Mouse (Mus musculus): ENCODE data around the gene Gm44973. TPM values are rescaled to one million over a fixed set of nuclear protein-coding genes. Genes with fewer than 3 reads are reported as not detected.
"Not testable (repeated sequence)": the region's sequence is repeated elsewhere in the genome, so short reads cannot be mapped to it uniquely, and the experiment has no call there.

The Gm44973 gene
- polyA plus RNA-seq, 1 experiment: not detected

DNA sequence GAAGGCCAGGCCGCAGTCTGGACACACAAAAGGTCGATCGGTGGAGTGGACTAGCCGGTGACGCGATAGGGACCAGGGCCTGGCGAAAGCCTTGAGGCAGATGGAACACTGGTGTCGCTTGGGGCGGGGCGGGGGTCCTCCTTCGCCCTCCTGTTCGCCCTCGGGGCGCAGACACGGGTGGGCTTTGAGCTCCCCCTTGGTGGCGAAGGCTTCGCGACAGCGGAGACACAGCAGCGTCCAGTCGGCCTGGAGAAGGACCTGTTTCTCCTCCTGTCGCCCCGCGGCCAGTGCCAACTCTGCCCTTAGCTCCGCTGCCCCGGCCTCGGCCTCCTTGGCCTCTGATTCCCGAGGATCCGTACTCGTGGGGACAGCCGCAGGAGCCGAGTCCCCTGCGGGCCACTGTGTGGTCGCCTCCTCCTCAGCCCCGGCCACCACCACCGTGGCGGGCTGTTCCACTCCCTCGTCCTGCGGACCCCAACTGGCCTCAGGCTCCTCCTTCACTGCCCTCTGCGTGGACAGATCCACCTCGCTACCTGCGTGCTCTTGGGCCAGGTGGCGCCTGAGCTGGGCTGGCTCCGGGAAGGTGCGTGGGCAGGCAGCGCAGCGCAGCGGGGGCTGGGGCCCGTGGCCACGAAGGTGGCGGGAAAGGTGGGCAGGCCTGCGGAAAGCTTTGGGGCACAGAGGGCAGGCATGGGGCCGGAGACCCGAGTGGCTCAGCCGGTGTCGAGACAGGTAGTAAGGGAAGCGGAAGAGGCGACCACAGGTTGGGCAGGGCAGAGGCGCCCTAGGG, 21.1 kb upstream of the Gm44973 start:
- H3K4me3 ChIP-seq (replicated peaks; ENCODE audit: extremely low read depth, low read depth, low read length): no peak overlapping the region
- H3K4me1 ChIP-seq (ENCODE audit: control insufficient read depth, insufficient read depth, low read length): 0 out of 2 replicates have a peak, but pooled peaks cover 6% of the 10 kb centered on the region
- DNase-seq: no peak
- TF ChIP-seq CTCF (IDR thresholded peaks at IDR 0.05; ENCODE audit: insufficient read depth, low read length) (no peak), POLR2A (IDR thresholded peaks at IDR 0.05; ENCODE audit: borderline replicate concordance, extremely low read depth, low read depth, low read length) (no peak)
- WGBS: 72% methylated on average over 59 of the region's 59 CpGs

DNA sequence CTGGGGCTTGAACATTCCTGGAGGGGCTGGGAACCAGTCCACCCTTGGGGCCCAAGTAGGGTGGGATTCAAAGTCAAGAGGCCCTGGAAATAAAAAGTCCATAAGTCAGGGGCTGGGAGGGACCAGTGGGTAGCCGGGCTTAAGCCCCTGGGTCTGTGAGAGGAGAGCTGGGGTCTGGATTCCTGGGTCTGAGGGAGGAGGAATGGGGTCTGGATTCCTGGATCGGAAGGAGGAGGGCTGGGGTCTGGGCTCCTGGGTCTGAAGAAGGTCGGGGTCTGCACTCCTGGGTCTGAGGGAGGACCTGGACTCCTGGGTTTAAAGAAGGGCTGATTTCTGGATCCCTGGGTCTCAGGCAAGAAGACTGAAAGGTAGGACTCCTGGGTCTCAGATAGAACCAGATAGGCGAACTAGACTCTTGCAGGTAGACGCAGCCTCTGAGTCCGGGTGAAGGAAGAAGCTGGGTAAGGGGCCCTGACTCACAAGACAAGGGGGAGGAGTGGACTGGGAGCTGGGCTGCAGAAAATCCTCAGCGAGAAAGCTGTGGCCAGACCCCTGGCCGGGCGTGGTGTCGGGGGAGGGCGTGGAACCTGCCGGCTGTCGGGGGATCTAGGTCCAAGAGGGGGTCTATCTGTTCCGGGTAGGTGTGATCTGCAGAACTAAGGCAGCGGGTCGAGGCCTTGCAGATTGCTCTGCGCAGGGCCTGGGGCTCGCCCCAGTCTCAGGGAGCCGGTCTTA, 19.9 kb upstream of the Gm44973 start:
- DNase-seq: no peak
- TF ChIP-seq CTCF (IDR thresholded peaks at IDR 0.05; ENCODE audit: insufficient read depth, low read length) (no peak), POLR2A (IDR thresholded peaks at IDR 0.05; ENCODE audit: borderline replicate concordance, extremely low read depth, low read depth, low read length) (no peak)
- 7% methylated on average over 19 of the region's 19 CpGs for WGBS

DNA sequence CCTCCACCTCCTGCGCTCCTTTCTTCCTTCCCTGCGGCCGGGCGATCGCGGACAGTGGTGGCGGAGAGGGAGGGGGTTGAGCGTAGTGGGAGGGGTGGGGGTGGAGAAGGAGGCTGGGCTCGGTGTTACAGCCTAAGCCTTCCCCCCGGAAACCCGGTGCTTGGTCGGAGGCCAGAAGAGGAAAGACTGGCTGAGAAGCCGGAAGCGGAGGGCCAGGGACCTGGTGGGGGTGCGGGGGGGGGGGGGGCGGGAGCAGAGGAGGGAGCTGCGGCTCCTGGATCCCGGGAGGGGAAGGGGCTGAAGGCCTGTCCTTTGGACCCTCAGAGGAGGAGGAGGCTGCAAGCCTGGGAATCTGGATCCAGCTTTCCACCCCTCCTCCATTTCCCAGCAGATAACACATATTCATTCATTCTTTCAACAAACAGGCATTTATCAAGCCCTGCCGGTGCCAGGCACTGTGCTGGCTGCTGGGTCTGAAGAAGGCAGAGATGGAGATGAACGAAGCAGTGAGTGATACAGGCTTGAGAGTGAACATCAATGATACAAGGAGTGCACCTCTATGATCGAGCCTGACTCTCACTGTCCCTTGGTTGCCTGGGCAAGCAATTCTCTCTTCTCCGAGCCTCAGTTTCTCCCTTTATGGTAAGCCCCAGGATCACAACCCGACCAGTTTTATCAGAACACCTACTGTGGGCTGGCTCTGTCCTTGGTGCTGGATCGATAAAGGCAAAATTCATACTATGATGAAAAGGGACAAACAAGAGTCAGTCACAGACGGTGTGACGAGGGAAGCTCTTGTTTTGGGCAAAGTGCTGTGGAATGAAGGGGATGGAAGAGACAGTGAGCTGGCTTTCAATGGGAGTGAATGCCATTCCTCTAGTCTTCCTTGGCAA, 19.0 kb upstream of the Gm44973 start, which contains the start of gene Zfp579:
Gene Zfp579 (minus strand): TSS at position 156 of the 893 bp plus-strand sequence.
- TF ChIP-seq CTCF (IDR thresholded peaks at IDR 0.05; ENCODE audit: insufficient read depth, low read length) (no peak), POLR2A (IDR thresholded peaks at IDR 0.05; ENCODE audit: borderline replicate concordance, extremely low read depth, low read depth, low read length) (peak; percentile 44; the same call in 1 of the 2 replicates)
- 4% methylated on average over 18 of the region's 26 CpGs for WGBS
- peak; percentile 91 for DNase-seq
- Histone ChIP-seq H3K4me3 (replicated peaks; ENCODE audit: extremely low read depth, low read depth, low read length) (peak within 1 kb of the TSS; percentile 82), H3K4me1 (ENCODE audit: control insufficient read depth, insufficient read depth, low read length) (0 out of 2 replicates have a peak, but pooled peaks cover 6% of the 10 kb centered on the region)

More for the DNA sequence above, 19.9 kb upstream of the Gm44973 start:
- Histone ChIP-seq H3K4me1 (ENCODE audit: control insufficient read depth, insufficient read depth, low read length) (0 out of 2 replicates have a peak, but pooled peaks cover 6% of the 10 kb centered on the region), H3K4me3 (replicated peaks; ENCODE audit: extremely low read depth, low read depth, low read length) (peak overlapping the region; percentile 82)

DNA sequence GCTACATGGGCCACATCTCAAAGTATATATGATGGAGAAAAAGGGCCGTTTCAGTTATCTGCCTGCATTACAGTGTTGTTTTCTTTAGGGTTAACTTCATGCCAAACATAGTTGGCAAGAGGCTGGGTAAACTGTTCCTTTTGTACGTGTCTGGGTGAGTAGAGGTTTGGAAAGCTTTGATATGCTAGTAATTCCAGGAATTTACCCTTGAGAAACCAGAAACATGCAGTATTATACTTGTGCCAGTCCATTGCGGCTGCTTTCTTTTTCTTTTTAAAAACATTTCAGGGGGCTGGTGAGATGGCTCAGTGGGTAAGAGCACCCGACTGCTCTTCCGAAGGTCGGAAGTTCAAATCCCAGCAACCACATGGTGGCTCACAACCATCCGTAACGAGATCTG, 18.4 kb upstream of the Gm44973 start:
- WGBS: 35% methylated on average over 8 of the region's 8 CpGs
- 0 out of 2 replicates have a peak, but pooled peaks cover 6% of the 10 kb centered on the region for H3K4me1 ChIP-seq (ENCODE audit: control insufficient read depth, insufficient read depth, low read length)
- TF ChIP-seq CTCF (IDR thresholded peaks at IDR 0.05; ENCODE audit: insufficient read depth, low read length) (no peak), POLR2A (IDR thresholded peaks at IDR 0.05; ENCODE audit: borderline replicate concordance, extremely low read depth, low read depth, low read length) (no peak)
- H3K4me3 ChIP-seq (replicated peaks; ENCODE audit: extremely low read depth, low read depth, low read length): no peak overlapping the region
- DNase-seq: no peak

DNA sequence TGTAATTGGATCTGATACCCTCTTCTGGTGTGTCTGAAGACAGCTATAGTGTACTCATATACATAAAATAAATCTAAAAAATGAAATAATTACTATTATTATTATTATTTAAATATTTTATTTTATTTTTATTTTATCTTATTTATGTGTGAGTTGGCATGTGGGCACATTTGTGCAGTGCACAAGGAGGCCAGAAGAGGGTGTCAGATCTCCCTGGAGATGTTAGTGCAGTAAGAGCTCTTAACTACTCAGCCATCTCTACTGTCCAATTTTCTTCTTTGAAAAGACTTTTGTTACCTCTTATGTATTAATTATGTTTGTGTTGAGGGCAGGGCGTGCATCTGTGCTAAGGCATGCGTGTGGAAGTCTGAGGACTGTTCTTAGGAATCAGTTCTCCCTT, 15.4 kb upstream of the Gm44973 start:
- no peak for DNase-seq
- Histone ChIP-seq H3K4me3 (replicated peaks; ENCODE audit: extremely low read depth, low read depth, low read length) (no peak overlapping the region), H3K4me1 (ENCODE audit: control insufficient read depth, insufficient read depth, low read length) (0 out of 2 replicates have a peak, but pooled peaks cover 6% of the 10 kb centered on the region)
- WGBS: 64% methylated on average over 2 of the region's 2 CpGs
- TF ChIP-seq POLR2A (IDR thresholded peaks at IDR 0.05; ENCODE audit: borderline replicate concordance, extremely low read depth, low read depth, low read length) (no peak), CTCF (IDR thresholded peaks at IDR 0.05; ENCODE audit: insufficient read depth, low read length) (peak; percentile 39)

DNA sequence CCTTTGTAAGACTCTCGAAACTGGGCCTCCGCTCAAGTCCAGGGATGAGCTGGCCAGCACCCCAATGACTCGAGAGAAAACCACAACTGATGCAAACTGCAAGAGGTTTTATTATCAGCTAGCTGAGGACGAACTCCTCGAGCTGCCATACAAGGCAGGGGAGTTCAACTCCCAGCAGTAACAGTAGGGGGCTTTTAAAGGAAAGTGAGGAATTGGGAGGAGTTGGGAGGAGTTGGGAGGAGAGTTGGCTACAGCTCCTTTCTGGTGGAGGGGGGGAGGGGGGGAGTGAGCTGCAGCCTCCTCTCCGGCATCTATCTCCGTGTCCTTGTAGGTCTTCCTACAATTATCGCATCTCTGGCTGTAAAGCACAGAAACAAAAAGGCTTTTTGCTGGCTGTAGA, 12.4 kb upstream of the Gm44973 start:
- H3K4me1 ChIP-seq (ENCODE audit: control insufficient read depth, insufficient read depth, low read length); H3K4me3 ChIP-seq (replicated peaks; ENCODE audit: extremely low read depth, low read depth, low read length); DNase-seq: not testable (repeated sequence)
- 69% methylated on average over 8 of the region's 8 CpGs for WGBS

DNA sequence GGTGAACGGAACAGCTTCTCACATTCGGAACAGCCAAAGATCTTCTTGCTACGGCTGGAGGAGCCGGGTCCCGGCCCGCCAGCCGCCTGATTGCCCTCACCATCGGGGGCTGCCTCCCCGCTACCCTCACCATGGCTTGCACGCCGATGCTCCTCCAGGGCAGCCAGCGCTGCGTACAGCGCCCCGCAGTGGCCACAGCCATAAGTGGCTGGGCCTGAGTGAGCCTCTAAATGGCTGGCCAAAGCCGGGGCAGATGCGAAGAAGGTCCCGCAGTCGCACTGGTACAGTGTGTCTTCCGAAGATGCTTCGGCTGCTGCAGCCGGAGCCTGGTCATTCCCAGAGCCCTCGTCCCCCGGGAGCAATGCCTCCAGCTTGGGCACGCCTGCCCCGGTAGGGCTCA, 7.1 kb upstream of the Gm44973 start:
- TF ChIP-seq CTCF (IDR thresholded peaks at IDR 0.05; ENCODE audit: insufficient read depth, low read length): no peak
- no peak for TF ChIP-seq POLR2A (IDR thresholded peaks at IDR 0.05; ENCODE audit: borderline replicate concordance, extremely low read depth, low read depth, low read length)
- WGBS: 97% methylated on average over 26 of the region's 26 CpGs
- no peak for DNase-seq

DNA sequence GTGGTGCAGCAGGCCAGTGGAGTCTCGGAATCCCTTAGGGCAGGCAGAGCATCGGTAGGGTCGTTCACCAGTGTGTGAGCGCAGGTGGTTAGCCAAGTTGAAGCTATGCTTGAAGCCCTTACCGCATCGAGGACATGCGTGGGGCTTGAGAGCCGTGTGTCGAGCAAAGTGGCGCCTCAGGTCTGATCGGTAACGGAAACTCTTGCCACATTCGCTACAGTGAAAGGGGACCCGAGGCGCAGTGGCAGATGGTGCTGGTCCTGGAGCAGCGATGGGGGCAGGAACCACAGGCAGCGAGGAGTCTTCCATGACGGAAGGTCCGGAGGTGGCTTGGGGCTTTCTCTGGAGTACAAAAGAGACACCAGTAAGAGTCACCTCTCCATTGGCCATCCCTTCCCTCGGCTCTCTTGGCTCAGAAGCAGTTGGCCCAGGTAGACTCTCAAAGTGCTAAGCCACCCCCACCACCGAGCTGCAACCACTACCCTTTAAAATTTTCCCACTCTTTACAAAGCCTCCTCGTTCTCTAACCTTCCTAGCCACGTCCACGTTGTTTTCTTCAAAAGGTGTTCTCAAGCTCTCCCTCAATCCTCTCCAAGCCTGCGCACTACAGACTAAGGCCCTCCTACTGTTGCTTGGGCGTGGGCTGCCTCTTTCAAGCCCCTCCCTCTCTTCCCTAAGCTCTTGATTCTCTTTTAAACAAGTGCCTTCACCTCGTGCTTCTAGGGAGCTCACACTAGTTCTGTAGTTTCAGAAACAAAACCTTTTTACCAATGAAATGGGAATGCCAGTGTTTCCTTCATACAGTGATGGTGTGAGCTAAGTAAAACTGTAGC, 2.4 kb upstream of the Gm44973 start:
- peaks cover 4% of the 10 kb centered on the region; the same call in 1 of the 2 replicates for H3K4me1 ChIP-seq (ENCODE audit: control insufficient read depth, insufficient read depth, low read length)
- WGBS: 83% methylated on average over 27 of the region's 27 CpGs
- TF ChIP-seq POLR2A (IDR thresholded peaks at IDR 0.05; ENCODE audit: borderline replicate concordance, extremely low read depth, low read depth, low read length) (no peak), CTCF (IDR thresholded peaks at IDR 0.05; ENCODE audit: insufficient read depth, low read length) (no peak)
- no peak for DNase-seq
- H3K4me3 ChIP-seq (replicated peaks; ENCODE audit: extremely low read depth, low read depth, low read length): no peak overlapping the region

More for the DNA sequence above, 7.1 kb upstream of the Gm44973 start:
- Histone ChIP-seq H3K4me1 (ENCODE audit: control insufficient read depth, insufficient read depth, low read length) (peaks cover 2% of the 10 kb centered on the region; the same call in 1 of the 2 replicates), H3K4me3 (replicated peaks; ENCODE audit: extremely low read depth, low read depth, low read length) (no peak overlapping the region)
